Comparison of ENCODE assay signal across 8 mouse cellular contexts in the genomic region with DNA sequence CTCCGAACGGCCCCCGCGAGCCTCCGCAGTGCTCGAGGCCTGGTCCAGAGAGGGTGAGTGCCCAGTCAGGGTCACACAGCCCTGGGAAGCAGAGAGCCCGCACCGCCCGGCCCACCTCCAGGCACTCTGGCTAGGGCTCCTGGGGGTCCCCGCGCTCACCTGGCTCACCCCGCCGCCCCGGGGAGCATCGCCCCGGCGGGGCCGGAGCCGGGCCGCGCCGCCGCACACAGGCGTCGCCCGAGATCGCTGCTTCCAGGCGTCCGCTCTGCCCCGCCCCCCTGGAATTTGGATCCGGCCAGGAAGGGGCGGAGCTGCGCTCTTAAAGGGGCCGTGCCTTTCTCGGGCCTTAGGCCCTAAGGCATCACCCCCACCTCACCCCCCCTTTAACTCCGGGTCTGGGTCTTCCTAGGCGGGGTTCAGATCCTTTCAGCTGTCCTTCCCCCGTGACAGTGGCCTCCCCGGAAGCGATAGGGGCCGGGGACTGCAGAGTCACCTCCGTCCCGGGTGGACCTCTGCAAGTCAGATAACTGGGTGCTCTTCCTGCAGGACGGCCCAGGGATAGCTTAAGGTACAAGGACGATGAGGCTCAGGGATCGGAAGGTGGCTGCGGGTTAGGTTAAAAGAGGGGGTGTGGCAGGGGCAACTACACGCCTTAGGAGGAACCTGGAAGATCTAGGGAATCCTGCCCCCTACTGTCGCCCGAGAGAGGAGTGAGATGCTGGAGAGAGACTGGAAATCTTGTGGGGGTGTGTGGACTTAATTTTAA. TPM values are rescaled to one million over a fixed set of nuclear protein-coding genes. Genes with fewer than 3 reads are reported as not detected.
DNase-seq lines count a peak whose midpoint lies in the region; ATAC-seq and TF ChIP-seq lines count a peak whose summit lies in the region.

A gene (minus strand): TSS at position 272 of the 766 bp plus-strand sequence.

- no peaks in the 10 kb centered on the region for H3K9me3 ChIP-seq in MEL (replicated peaks; ENCODE audit: insufficient read depth, low read length)
- H3K9me3 ChIP-seq in forebrain, embryonic 13.5 days (replicated peaks): no peaks in the 10 kb centered on the region
- no peaks in the 10 kb centered on the region for H3K9me3 ChIP-seq in heart, postnatal 0 days (replicated peaks; ENCODE audit: control insufficient read depth, low read length)
- H3K9me3 ChIP-seq in lung, embryonic 14.5 days (ENCODE audit: low read depth, low read length): no peaks in the 10 kb centered on the region

- H3K9ac ChIP-seq in MEL (ENCODE audit: control insufficient read depth, low read depth, low read length, poor library complexity, severe bottlenecking): peak within 1 kb of the TSS; percentile 77
- H3K9ac ChIP-seq in forebrain, embryonic 13.5 days: peak within 1 kb of the TSS; percentile 82
- peak within 1 kb of the TSS; percentile 53 for H3K9ac ChIP-seq in heart, postnatal 0 days (replicated peaks; ENCODE audit: low read depth, low read length)
- H3K9ac ChIP-seq in lung, embryonic 14.5 days: peak within 1 kb of the TSS; percentile 73

- peak within 1 kb of the TSS; percentile 20 for H3K27ac ChIP-seq in MEL (ENCODE audit: control insufficient read depth, low read depth, low read length)
- no peak within 1 kb of the TSS for H3K27ac ChIP-seq in forebrain, embryonic 13.5 days
- peak within 1 kb of the TSS; percentile 50 for H3K27ac ChIP-seq in heart, postnatal 0 days (ENCODE audit: low read depth)
- peak within 1 kb of the TSS; percentile 38; the same call in 1 of the 2 replicates for H3K27ac ChIP-seq in lung, embryonic 14.5 days (ENCODE audit: low read depth)

- peak; percentile 95 for DNase-seq in MEL (ENCODE audit: low read depth, low spot score)
- DNase-seq in heart, postnatal 0 days (ENCODE audit: low spot score): peak; percentile 82
- peak; percentile 95 to 96 for DNase-seq in kidney, postnatal 4 days
- peak; percentile 96 for DNase-seq in lung, embryonic 14.5 days
- DNase-seq in ovary, postnatal 10 days (ENCODE audit: low spot score): peak; percentile 75
- DNase-seq in thymus, postnatal 0 days (ENCODE audit: low spot score): peak; percentile 50

- WGBS in forebrain, embryonic 13.5 days: under 1% methylated on average over 39 of the region's 50 CpGs
- WGBS in heart, postnatal 0 days: 0% methylated on average over 46 of the region's 50 CpGs
- whole genome bisulfite sequencing in lung, embryonic 14.5 days: under 1% methylated on average over 50 of the region's 50 CpGs

- H3K27me3 ChIP-seq in MEL (ENCODE audit: control insufficient read depth in 1 of 2, insufficient read depth in 2 of 2, low read length in 2 of 2): no peaks in the 10 kb centered on the region
- H3K27me3 ChIP-seq in forebrain, embryonic 13.5 days: peaks cover 46% of the 10 kb centered on the region
- H3K27me3 ChIP-seq in heart, postnatal 0 days (ENCODE audit: control insufficient read depth, insufficient read depth, low read length): peaks cover 11% of the 10 kb centered on the region
- H3K27me3 ChIP-seq in lung, embryonic 14.5 days (ENCODE audit: insufficient read depth, low read length): peaks cover 41% of the 10 kb centered on the region

- H3K79me2 ChIP-seq in MEL (ENCODE audit: control insufficient read depth, insufficient read depth, low read length, poor library complexity): peaks cover 6% of the 10 kb centered on the region

- TF ChIP-seq RAD21 in MEL (IDR thresholded peaks at IDR 0.05; ENCODE audit: low read depth, low read length): peak; percentile 54

- ATAC-seq in cerebellum, adult (ENCODE audit: insufficient number of reproducible peaks, low FRiP score, low TSS enrichment): peak; percentile 51
- ATAC-seq in forebrain, embryonic 13.5 days: peak; percentile 89
- ATAC-seq in heart, postnatal 0 days (ENCODE audit: insufficient read depth, low read depth): peak; percentile 83
- ATAC-seq in lung, embryonic 14.5 days (ENCODE audit: insufficient read depth): peak; percentile 84

- TF ChIP-seq EP300 in MEL (IDR thresholded peaks at IDR 0.05; ENCODE audit: low read depth in 1 of 2, low read length in 2 of 2): peak in 1 of 2 experiments; percentile 50; a peak in 2 of 4 replicates
- no peak; the same call in 1 of the 2 replicates for TF ChIP-seq EP300 in heart, postnatal 0 days (IDR thresholded peaks at IDR 0.05; ENCODE audit: low read depth)

- H3K36me3 ChIP-seq in MEL (ENCODE audit: control insufficient read depth in 1 of 2, insufficient read depth in 2 of 2, low read length in 2 of 2): peaks cover 3 to 28% of the 10 kb centered on the region in 2 experiments
- peaks cover 31% of the 10 kb centered on the region for H3K36me3 ChIP-seq in forebrain, embryonic 13.5 days (ENCODE audit: poor library complexity, severe bottlenecking)
- H3K36me3 ChIP-seq in heart, postnatal 0 days (replicated peaks; ENCODE audit: control insufficient read depth, insufficient read depth, low read length): peaks cover 24% of the 10 kb centered on the region
- peaks cover 31% of the 10 kb centered on the region for H3K36me3 ChIP-seq in lung, embryonic 14.5 days (ENCODE audit: insufficient read depth)

- H3K4me2 ChIP-seq in forebrain, embryonic 13.5 days: peak within 1 kb of the TSS; percentile 87
- peak within 1 kb of the TSS; percentile 99 for H3K4me2 ChIP-seq in heart, postnatal 0 days (ENCODE audit: low read depth, low read length)
- H3K4me2 ChIP-seq in lung, embryonic 14.5 days: peak within 1 kb of the TSS; percentile 98

- TF ChIP-seq POLR2A in MEL (IDR thresholded peaks at IDR 0.05; ENCODE audit: control insufficient read depth in 1 of 2, insufficient read depth in 1 of 2, low read depth in 1 of 2, low read length in 2 of 2, poor library complexity in 1 of 2): peak; percentile 76 to 84; a peak in 3 of 4 replicates

- peaks cover 6 to 30% of the 10 kb centered on the region in 2 experiments for H3K4me1 ChIP-seq in MEL (ENCODE audit: control insufficient read depth in 1 of 2, insufficient read depth in 2 of 2, low read length in 2 of 2)
- peaks cover 41% of the 10 kb centered on the region for H3K4me1 ChIP-seq in forebrain, embryonic 13.5 days
- peaks cover 32% of the 10 kb centered on the region for H3K4me1 ChIP-seq in heart, postnatal 0 days (ENCODE audit: control insufficient read depth, insufficient read depth)
- H3K4me1 ChIP-seq in lung, embryonic 14.5 days (ENCODE audit: insufficient read depth): peaks cover 13% of the 10 kb centered on the region; the same call in 1 of the 2 replicates

- peak; percentile 62 to 81 (median 70) for TF ChIP-seq CTCF in MEL (IDR thresholded peaks at IDR 0.05 in 2 of 3, conservative IDR thresholded peaks at IDR 0.05 in 1 of 3; ENCODE audit: control insufficient read depth in 1 of 3, insufficient read depth in 1 of 3, low read depth in 2 of 3, low read length in 3 of 3, poor library complexity in 1 of 3, severe bottlenecking in 1 of 3)
- TF ChIP-seq CTCF in heart, postnatal 0 days (IDR thresholded peaks at IDR 0.05; ENCODE audit: low read depth): peak; percentile 62
- TF ChIP-seq CTCF in lung, embryonic 14.5 days (IDR thresholded peaks at IDR 0.05; ENCODE audit: low read depth): peak; percentile 70

- H3K4me3 ChIP-seq in MEL (ENCODE audit: control insufficient read depth in 1 of 2, insufficient read depth in 1 of 2, low read depth in 2 of 2, low read length in 2 of 2): peak within 1 kb of the TSS; percentile 72 to 86
- peak within 1 kb of the TSS; percentile 69 for H3K4me3 ChIP-seq in forebrain, embryonic 13.5 days
- peak within 1 kb of the TSS; percentile 52 for H3K4me3 ChIP-seq in heart, postnatal 0 days (ENCODE audit: low read depth, low read length)
- H3K4me3 ChIP-seq in lung, embryonic 14.5 days (ENCODE audit: low read depth, low read length): peak within 1 kb of the TSS; percentile 69

TF ChIP-seq in MEL, 35 proteins besides CTCF, POLR2A, EP300 and RAD21 (continues in another document):
- TF ChIP-seq KAT2A (conservative IDR thresholded peaks at IDR 0.05; ENCODE audit: low read depth, low read length): no peak
- peak; percentile 82 for TF ChIP-seq NELFE (IDR thresholded peaks at IDR 0.05; ENCODE audit: low read depth, low read length)
- TF ChIP-seq ETS1 (IDR thresholded peaks at IDR 0.05; ENCODE audit: low read depth, low read length): 0 out of 2 replicates have a peak, but pooled peaks have one; percentile 21
- no peak for TF ChIP-seq MAFK (IDR thresholded peaks at IDR 0.05; ENCODE audit: borderline replicate concordance, low read depth, low read length)
- peak; percentile 53; the same call in 1 of the 2 replicates for TF ChIP-seq TCF12 (IDR thresholded peaks at IDR 0.05; ENCODE audit: low read depth, low read length)
- 0 out of 2 replicates have a peak, but pooled peaks have one; percentile 11 for TF ChIP-seq BHLHE40 (IDR thresholded peaks at IDR 0.05; ENCODE audit: borderline replicate concordance, low read depth, low read length)
- no peak for TF ChIP-seq MYB (IDR thresholded peaks at IDR 0.05; ENCODE audit: low read depth, low read length)
- no peak for TF ChIP-seq GABPA (IDR thresholded peaks at IDR 0.05; ENCODE audit: low read depth, low read length)
- no peak for TF ChIP-seq MYC (IDR thresholded peaks at IDR 0.05; ENCODE audit: low read depth, low read length)
- peak; percentile 81 for TF ChIP-seq HCFC1 (IDR thresholded peaks at IDR 0.05; ENCODE audit: low read depth, low read length)
- TF ChIP-seq ELF1 (IDR thresholded peaks at IDR 0.05; ENCODE audit: low read depth, low read length): peak; percentile 61
- TF ChIP-seq MAZ (IDR thresholded peaks at IDR 0.05; ENCODE audit: low read depth, low read length): peak; percentile 20; the same call in 1 of the 2 replicates
- TF ChIP-seq TBP (IDR thresholded peaks at IDR 0.05; ENCODE audit: low read depth, low read length): peak; percentile 60
- no peak for TF ChIP-seq E2F4 (IDR thresholded peaks at IDR 0.05; ENCODE audit: borderline replicate concordance, low read depth, low read length)
- TF ChIP-seq ZMIZ1 (IDR thresholded peaks at IDR 0.05; ENCODE audit: low read depth, low read length): peak; percentile 60
- no peak for TF ChIP-seq CHD2 (IDR thresholded peaks at IDR 0.05; ENCODE audit: low read length)
- peak; percentile 96; the same call in 1 of the 2 replicates for TF ChIP-seq UBTF (IDR thresholded peaks at IDR 0.05; ENCODE audit: borderline replicate concordance, insufficient read depth, low read depth, low read length)
- 0 out of 2 replicates have a peak, but pooled peaks have one; percentile 16 for TF ChIP-seq TAL1 (IDR thresholded peaks at IDR 0.05; ENCODE audit: low read length)

RNA-seq across cellular contexts. Expression of the gene that starts here (rescaled TPM):
- 41.1 and 43.9 TPM in 2 replicates for total RNA-seq in MEL (2012; rRNA removed)
- 10 to 100 TPM in 1 of 2 experiments, not detected in 1; 89.0 TPM for polyA plus RNA-seq in MEL (2012; ENCODE audit: insufficient read depth in 1 of 2, insufficient read length in 2 of 2, low read depth in 1 of 2, low replicate concordance in 2 of 2, missing spikeins in 1 of 2)
- polyA plus RNA-seq in forebrain, embryonic 13.5 days (2015; fragmentation: Nextera tagmentation; extraction: Ambion mirVana): 13.2 and 15.2 TPM in 2 replicates
- 21.9 and 28.5 TPM in 2 replicates for total RNA-seq in heart, postnatal 0 days (2014; rRNA removed; ENCODE audit: low replicate concordance)
- polyA plus RNA-seq in heart, postnatal 0 days (2015; fragmentation: Nextera tagmentation; extraction: Ambion mirVana): 11.5 and 12.0 TPM in 2 replicates
- polyA plus RNA-seq in lung, embryonic 14.5 days (2014; fragmentation: Nextera tagmentation; extraction: Ambion mirVana): 33.2 and 36.3 TPM in 2 replicates
- polyA plus RNA-seq in thymus, postnatal 0 days (2015; fragmentation: Nextera tagmentation; extraction: Ambion mirVana): 12.0 and 12.2 TPM in 2 replicates
